Mouse (Mus musculus) left cerebral cortex, postnatal 25 days (tissue): ENCODE data around the gene Hspa1b. TPM values are rescaled to one million over a fixed set of nuclear protein-coding genes. Genes with fewer than 3 reads are reported as not detected.
"Not testable (repeated sequence)": the region's sequence is repeated elsewhere in the genome, so short reads cannot be mapped to it uniquely, and the experiment has no call there.

Experiments used
- DNase-seq, 2 experiments: peaks; one replicate each; pipeline ENCODE4 v3.0.0; 2022; ENCODE audit warnings: low spot score in 2 of 2, mixed read lengths in 1 of 2
- intact Hi-C: fragments of 180-260 bp; cut with DNase I; formaldehyde crosslinking; loops from one replicate; pipeline ENCODE4 v1.15.1; 2025
- total RNA-seq, 2 experiments: library from RNA; stranded (reverse); gene quantifications; 2 replicates each; pipeline ENCODE4 v1.2.3; 2021

Hspa1b gene
- 10 to 100 TPM in 1 of 2 experiments, 1 to 10 TPM in 1; 9.9 to 15.0 TPM for total RNA-seq

- intact Hi-C loops, result not testable (repeated sequence)
- DNase-seq, result peak; percentile 80 to 87
These were observed at the start of gene Hspa1b for GRCm38 (mm10) chr17:34959130-34959778. Hspa1b (minus strand) TSS chr17:34959238.

GRCm38 (mm10) chr17:35007387-35007991, 48.5 kb upstream of the Hspa1b start:
- no peak for DNase-seq
- intact Hi-C loops, result no loop called here

- intact Hi-C loops, DNase-seq: not testable (repeated sequence)
These were observed 46.9 kb upstream of the Hspa1b start for GRCm38 (mm10) chr17:35005902-35006301.

GRCm38 (mm10) chr17:35005158-35005557, 46.1 kb upstream of the Hspa1b start:
- intact Hi-C loops, result no loop called here
- DNase-seq, result no peak

GRCm38 (mm10) chr17:35004075-35004717, 45.2 kb upstream of the Hspa1b start:
- intact Hi-C loops, result loop anchor here (5.0 kb wide), 1 partner anchor 238 kb away; the partner anchor contains the start of gene Ddx39b
- no peak for DNase-seq

- no peak for DNase-seq
- intact Hi-C loops, result loop anchor here (5.0 kb wide), 1 partner anchor 239 kb away; the partner anchor contains the start of gene Ddx39b
These were observed 44.2 kb upstream of the Hspa1b start for GRCm38 (mm10) chr17:35003022-35003838.

- intact Hi-C loops, result loop anchor here (5.0 kb wide), 1 partner anchor 240 kb away; the partner anchor contains the start of gene Ddx39b
- DNase-seq, result no peak
These were observed 43.3 kb upstream of the Hspa1b start for GRCm38 (mm10) chr17:35002153-35002865.

- DNase-seq, result peak; percentile 21 to 55
These were observed 42.6 kb upstream of the Hspa1b start for GRCm38 (mm10) chr17:35001452-35002152.

GRCm38 (mm10) chr17:35000717-35001451, 41.8 kb upstream of the Hspa1b start, which contains the start of gene Vars:
Vars (plus strand) TSS chr17:35000987.
- peak; percentile 77 to 85 for DNase-seq
- intact Hi-C loops, result loop anchor here (5.0 kb wide), 1 partner anchor 241 kb away; the partner anchor contains the start of gene Ddx39b

More at GRCm38 (mm10) chr17:35001452-35002152, 42.6 kb upstream of the Hspa1b start:
- intact Hi-C loops, result loop anchor here (5.0 kb wide), 1 partner anchor 241 kb away; the partner anchor contains the start of gene Ddx39b

- intact Hi-C loops, result loop anchor here (2.0 to 5.0 kb wide), 2 partner anchors 15 to 242 kb away; partner anchors contain the start of gene Ddx39b
- DNase-seq, result not testable (repeated sequence)
These were observed 41.1 kb upstream of the Hspa1b start for GRCm38 (mm10) chr17:34999871-35000716.

GRCm38 (mm10) chr17:34998526-34999430, 39.7 kb upstream of the Hspa1b start:
- no peak for DNase-seq
- intact Hi-C loops, result loop anchor here (2.0 kb wide), 1 partner anchor 14 kb away; no protein-coding TSS in a partner anchor

GRCm38 (mm10) chr17:34997142-34997483, 38.1 kb upstream of the Hspa1b start:
- intact Hi-C loops, result no loop called here
- DNase-seq, result no peak

GRCm38 (mm10) chr17:34996411-34997141, 37.5 kb upstream of the Hspa1b start:
- intact Hi-C loops, result no loop called here
- DNase-seq, result no peak

GRCm38 (mm10) chr17:34995927-34996326, 36.9 kb upstream of the Hspa1b start:
- intact Hi-C loops, DNase-seq: not testable (repeated sequence)

- DNase-seq, intact Hi-C loops: not testable (repeated sequence)
These were observed 36.2 kb upstream of the Hspa1b start for GRCm38 (mm10) chr17:34995192-34995591.
